Comparison of ENCODE assay signal across 28 mouse cellular contexts in genomic region chr1:129558054-129558453, GRCm38 (mm10).
DNase-seq lines count a peak whose midpoint lies in the region; ATAC-seq and TF ChIP-seq lines count a peak whose summit lies in the region.
"Had no signal": no experiment of that assay in that cellular context is flagged by ENCODE, and none has a peak within 500 bp of the region (broad histone marks: within the 10 kb centered on the region; RNA-seq: fewer than 3 reads in every experiment).

No protein-coding gene starts in this region.

- H3K9ac ChIP-seq in hindbrain, embryonic 14.5 days: no peak overlapping the region
- no peak overlapping the region for H3K9ac ChIP-seq in hindbrain, postnatal 0 days (replicated peaks; ENCODE audit: low read length)
- H3K9ac ChIP-seq in kidney, embryonic 16.5 days (replicated peaks; ENCODE audit: low read length): no peak overlapping the region
- no peak overlapping the region for H3K9ac ChIP-seq in midbrain, embryonic 14.5 days (replicated peaks; ENCODE audit: low read length)
- no peak overlapping the region for H3K9ac ChIP-seq in midbrain, postnatal 0 days (replicated peaks; ENCODE audit: low read length, poor library complexity, severe bottlenecking)
- H3K9ac ChIP-seq: embryonic facial prominence, embryonic 12.5 days; forebrain, embryonic 12.5 days; forebrain, embryonic 15.5 days; heart, embryonic 12.5 days; heart, embryonic 15.5 days; hindbrain, embryonic 13.5 days had no signal

- no peak overlapping the region for H3K4me3 ChIP-seq in hindbrain, embryonic 14.5 days (replicated peaks; ENCODE audit: low read length)
- no peak overlapping the region for H3K4me3 ChIP-seq in hindbrain, postnatal 0 days (ENCODE audit: low read length)
- H3K4me3 ChIP-seq in kidney, embryonic 16.5 days (ENCODE audit: low read length): no peak overlapping the region
- no peak overlapping the region for H3K4me3 ChIP-seq in midbrain, embryonic 14.5 days (replicated peaks; ENCODE audit: low read depth, low read length)
- no peak overlapping the region for H3K4me3 ChIP-seq in midbrain, postnatal 0 days (ENCODE audit: low read depth, low read length)
- H3K4me3 ChIP-seq: embryonic facial prominence, embryonic 12.5 days; erythroblast, embryonic 14.5 days; forebrain, embryonic 12.5 days; forebrain, embryonic 15.5 days; heart, embryonic 12.5 days; heart, embryonic 15.5 days; hindbrain, embryonic 10.5 days; hindbrain, embryonic 13.5 days had no signal

- H3K36me3 ChIP-seq in hindbrain, embryonic 14.5 days (replicated peaks; ENCODE audit: control insufficient read depth, insufficient read depth): no peaks in the 10 kb centered on the region
- no peaks in the 10 kb centered on the region for H3K36me3 ChIP-seq in hindbrain, postnatal 0 days (ENCODE audit: insufficient read depth, low read length)
- no peaks in the 10 kb centered on the region for H3K36me3 ChIP-seq in kidney, embryonic 16.5 days (ENCODE audit: insufficient read depth, low read length)
- H3K36me3 ChIP-seq in midbrain, embryonic 14.5 days (ENCODE audit: control insufficient read depth, insufficient read depth, low read length): no peaks in the 10 kb centered on the region
- H3K36me3 ChIP-seq in midbrain, postnatal 0 days (ENCODE audit: insufficient read depth, low read length): no peaks in the 10 kb centered on the region
- H3K36me3 ChIP-seq: embryonic facial prominence, embryonic 12.5 days; forebrain, embryonic 12.5 days; forebrain, embryonic 15.5 days; G1E; heart, embryonic 12.5 days; heart, embryonic 15.5 days; hindbrain, embryonic 10.5 days; hindbrain, embryonic 13.5 days had no signal

- no peak for DNase-seq in hindbrain, embryonic 14.5 days (ENCODE audit: low spot score)
- DNase-seq in hindbrain, postnatal 0 days (ENCODE audit: low spot score): no peak
- no peak for DNase-seq in kidney, postnatal 10 days
- peak; percentile 10 for DNase-seq in midbrain, embryonic 14.5 days
- DNase-seq in midbrain, postnatal 0 days (ENCODE audit: low spot score): no peak
- DNase-seq in layer of hippocampus, adult 18-20 months (ENCODE audit: low spot score in 2 of 2): no peak
- DNase-seq: adrenal gland, postnatal 10 days; adrenal gland, postnatal 36 days; B cell, adult 2 months; cerebellum, adult 18-20 months; cerebellum, adult 9-10 months; cerebellum, postnatal 14 days; gastrocnemius, postnatal 25 days; heart, adult 18-20 months; heart, postnatal 10 days; heart, postnatal 36 days had no signal

- no peaks in the 10 kb centered on the region for H3K27me3 ChIP-seq in hindbrain, embryonic 14.5 days (ENCODE audit: control insufficient read depth, insufficient read depth, low read length)
- H3K27me3 ChIP-seq in hindbrain, postnatal 0 days (ENCODE audit: insufficient read depth, low read length): no peaks in the 10 kb centered on the region
- H3K27me3 ChIP-seq in kidney, embryonic 16.5 days (ENCODE audit: insufficient read depth, low read length): no peaks in the 10 kb centered on the region
- no peaks in the 10 kb centered on the region for H3K27me3 ChIP-seq in midbrain, embryonic 14.5 days (ENCODE audit: control insufficient read depth, insufficient read depth, low read length)
- no peaks in the 10 kb centered on the region for H3K27me3 ChIP-seq in midbrain, postnatal 0 days (ENCODE audit: insufficient read depth, low read length)
- H3K27me3 ChIP-seq: CH12.LX; embryonic facial prominence, embryonic 12.5 days; forebrain, embryonic 12.5 days; forebrain, embryonic 15.5 days; heart, embryonic 12.5 days; heart, embryonic 15.5 days; hindbrain, embryonic 13.5 days; Patski had no signal

- H3K9me3 ChIP-seq in hindbrain, embryonic 14.5 days (ENCODE audit: control insufficient read depth, low read length): peaks cover 7% of the 10 kb centered on the region; the same call in 1 of the 2 replicates
- no peaks in the 10 kb centered on the region for H3K9me3 ChIP-seq in hindbrain, postnatal 0 days (ENCODE audit: low read length)
- H3K9me3 ChIP-seq in kidney, embryonic 16.5 days (ENCODE audit: low read length): no peaks in the 10 kb centered on the region
- no peaks in the 10 kb centered on the region for H3K9me3 ChIP-seq in midbrain, embryonic 14.5 days (ENCODE audit: control insufficient read depth, low read length)
- no peaks in the 10 kb centered on the region for H3K9me3 ChIP-seq in midbrain, postnatal 0 days (ENCODE audit: low read length)
- H3K9me3 ChIP-seq: embryonic facial prominence, embryonic 12.5 days; forebrain, embryonic 12.5 days; forebrain, embryonic 15.5 days; heart, embryonic 15.5 days; hindbrain, embryonic 10.5 days had no signal

- 87% methylated on average over 4 of the region's 4 CpGs for WGBS in hindbrain, embryonic 14.5 days
- WGBS in hindbrain, postnatal 0 days: 93% methylated on average over 4 of the region's 4 CpGs
- 73% methylated on average over 4 of the region's 4 CpGs for WGBS in kidney, embryonic 16.5 days
- 84% methylated on average over 4 of the region's 4 CpGs for WGBS in midbrain, embryonic 14.5 days
- 77% methylated on average over 4 of the region's 4 CpGs for WGBS in midbrain, postnatal 0 days

- H3K4me1 ChIP-seq in hindbrain, embryonic 14.5 days (replicated peaks; ENCODE audit: control insufficient read depth, insufficient read depth, low read length): 0 out of 2 replicates have a peak, but pooled peaks cover 4% of the 10 kb centered on the region
- H3K4me1 ChIP-seq in hindbrain, postnatal 0 days (ENCODE audit: insufficient read depth, low read length): no peaks in the 10 kb centered on the region
- H3K4me1 ChIP-seq in kidney, embryonic 16.5 days (ENCODE audit: insufficient read depth, low read length): no peaks in the 10 kb centered on the region
- H3K4me1 ChIP-seq in midbrain, embryonic 14.5 days (ENCODE audit: control insufficient read depth, insufficient read depth, low read length): no peaks in the 10 kb centered on the region
- no peaks in the 10 kb centered on the region for H3K4me1 ChIP-seq in midbrain, postnatal 0 days (ENCODE audit: insufficient read depth, low read length)
- H3K4me1 ChIP-seq: embryonic facial prominence, embryonic 12.5 days; forebrain, embryonic 12.5 days; forebrain, embryonic 15.5 days; heart, embryonic 12.5 days; heart, embryonic 15.5 days; hindbrain, embryonic 10.5 days; hindbrain, embryonic 13.5 days had no signal

- H3K27ac ChIP-seq in hindbrain, embryonic 14.5 days: no peak overlapping the region
- H3K27ac ChIP-seq in hindbrain, postnatal 0 days: no peak overlapping the region
- H3K27ac ChIP-seq in kidney, embryonic 16.5 days (ENCODE audit: low read length): no peak overlapping the region
- H3K27ac ChIP-seq in midbrain, embryonic 14.5 days (replicated peaks; ENCODE audit: low read depth, low read length): no peak overlapping the region
- H3K27ac ChIP-seq in midbrain, postnatal 0 days (ENCODE audit: low read depth, low read length): no peak overlapping the region
- H3K27ac ChIP-seq: embryonic facial prominence, embryonic 12.5 days; forebrain, embryonic 12.5 days; forebrain, embryonic 15.5 days; heart, embryonic 15.5 days; hindbrain, embryonic 10.5 days; hindbrain, embryonic 13.5 days had no signal

- no peak for TF ChIP-seq CTCF in hindbrain, postnatal 0 days (IDR thresholded peaks at IDR 0.05; ENCODE audit: low read depth)
- TF ChIP-seq CTCF in midbrain, postnatal 0 days (IDR thresholded peaks at IDR 0.05): no peak

- no peak overlapping the region for H3K4me2 ChIP-seq in hindbrain, embryonic 14.5 days (replicated peaks)
- no peak overlapping the region for H3K4me2 ChIP-seq in hindbrain, postnatal 0 days (ENCODE audit: low read depth, low read length)
- H3K4me2 ChIP-seq in kidney, embryonic 16.5 days (replicated peaks; ENCODE audit: low read depth, low read length): no peak overlapping the region
- H3K4me2 ChIP-seq in midbrain, embryonic 14.5 days (ENCODE audit: low read length): no peak overlapping the region
- no peak overlapping the region for H3K4me2 ChIP-seq in midbrain, postnatal 0 days (ENCODE audit: low read depth, low read length, poor library complexity, severe bottlenecking)
- H3K4me2 ChIP-seq: embryonic facial prominence, embryonic 12.5 days; forebrain, embryonic 12.5 days; forebrain, embryonic 15.5 days; heart, embryonic 12.5 days; heart, embryonic 15.5 days; hindbrain, embryonic 13.5 days had no signal

- 0 out of 2 replicates have a peak, but pooled peaks have one; percentile 31 for ATAC-seq in hindbrain, embryonic 14.5 days (ENCODE audit: low FRiP score)
- no peak for ATAC-seq in hindbrain, postnatal 0 days
- peak; percentile 77 for ATAC-seq in kidney, embryonic 16.5 days (ENCODE audit: low FRiP score, low TSS enrichment)
- ATAC-seq in midbrain, embryonic 14.5 days (ENCODE audit: low FRiP score, low TSS enrichment): peak; percentile 34; the same call in 1 of the 2 replicates
- ATAC-seq in midbrain, postnatal 0 days (ENCODE audit: low FRiP score): no peak
- ATAC-seq: forebrain, embryonic 15.5 days; Patski had no signal

Comparison
In these comparisons a context has a peak if more than half of its experiments do, and no peak if none do; other contexts are left out.
1. ATAC-seq: peak in hindbrain, embryonic 14.5 days (single experiment), kidney, embryonic 16.5 days (single experiment) and midbrain, embryonic 14.5 days (single experiment); none in hindbrain, postnatal 0 days (single experiment) and midbrain, postnatal 0 days (single experiment).